In the genomic region with DNA sequence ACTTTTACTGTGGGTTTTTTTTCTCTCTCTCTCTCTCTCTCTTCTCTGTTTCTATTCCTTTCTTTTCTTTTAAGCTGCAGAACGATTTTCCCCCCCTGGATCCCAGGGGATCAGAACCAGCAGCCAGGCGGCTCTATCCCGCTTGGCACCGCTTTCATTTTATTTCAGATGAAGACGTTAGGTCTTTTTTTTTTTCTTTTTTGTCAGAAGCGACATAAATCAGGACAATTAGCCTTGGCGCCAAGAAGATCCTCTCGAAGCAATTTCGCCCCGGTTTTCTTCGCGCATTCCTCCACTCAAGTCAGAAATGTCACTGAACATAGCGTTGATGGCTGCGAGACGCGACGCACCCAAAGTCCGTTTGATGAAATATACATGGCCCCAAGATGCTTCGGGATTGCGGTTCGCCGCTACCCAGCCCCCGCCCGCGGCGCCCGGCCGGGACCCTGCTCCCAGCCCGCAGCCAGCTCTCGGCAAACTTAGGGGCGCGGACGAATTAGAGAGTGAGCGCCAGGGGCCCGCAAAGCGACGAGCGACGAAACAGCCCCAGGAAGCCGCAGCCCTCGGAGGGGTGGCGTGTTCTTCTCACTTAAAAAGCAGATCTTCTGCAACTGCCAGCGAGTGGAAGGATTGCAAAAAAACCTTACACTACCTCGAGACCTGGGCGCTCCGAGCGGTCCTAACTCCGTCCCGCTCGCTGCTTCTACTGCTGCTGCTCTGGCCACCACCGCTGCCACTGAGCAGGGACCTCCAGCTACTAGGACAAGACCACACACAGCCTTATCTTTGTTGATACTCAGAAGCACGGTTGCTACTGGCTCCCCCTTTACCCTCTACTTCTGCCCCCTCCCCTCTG, we compare ENCODE assay signal across 8 mouse cellular contexts. TPM values are rescaled to one million over a fixed set of nuclear protein-coding genes. Genes with fewer than 3 reads are reported as not detected.
DNase-seq lines count a peak whose midpoint lies in the region; ATAC-seq lines count a peak whose summit lies in the region.

TSS of gene Ntng1 (minus strand) at position 806 of the 856 bp plus-strand sequence.

- H3K27ac ChIP-seq in heart, embryonic 10.5 days, result peak within 1 kb of the TSS; percentile 49
- peak within 1 kb of the TSS; percentile 74 for H3K27ac ChIP-seq in embryonic facial prominence, embryonic 10.5 days (replicated peaks)
- peak within 1 kb of the TSS; percentile 89 for H3K27ac ChIP-seq in midbrain, embryonic 15.5 days

- no peaks in the 10 kb centered on the region for H3K4me1 ChIP-seq in heart, embryonic 10.5 days
- peaks cover 12% of the 10 kb centered on the region for H3K4me1 ChIP-seq in embryonic facial prominence, embryonic 10.5 days
- peaks cover 9% of the 10 kb centered on the region; the same call in 1 of the 2 replicates for H3K4me1 ChIP-seq in midbrain, embryonic 15.5 days

- DNase-seq in heart, embryonic 10.5 days (ENCODE audit: low spot score), result no peak
- DNase-seq in heart, postnatal 25 days (ENCODE audit: low spot score), result no peak
- peak; percentile 42 for DNase-seq in Muller cell, postnatal 12 days (ENCODE audit: inconsistent ontology term)
- peak; percentile 67 for DNase-seq in embryonic facial prominence, embryonic 10.5 days (ENCODE audit: low spot score)
- DNase-seq in left cerebral cortex, postnatal 14 days (ENCODE audit: low spot score in 2 of 2), result peak; percentile 18 to 43

- peaks cover 21% of the 10 kb centered on the region for H3K27me3 ChIP-seq in heart, embryonic 10.5 days (ENCODE audit: insufficient read depth, poor library complexity, severe bottlenecking)
- peaks cover 35% of the 10 kb centered on the region for H3K27me3 ChIP-seq in embryonic facial prominence, embryonic 10.5 days (replicated peaks; ENCODE audit: low read depth, poor library complexity, severe bottlenecking)
- H3K27me3 ChIP-seq in midbrain, embryonic 15.5 days (replicated peaks), result no peaks in the 10 kb centered on the region

- no peaks in the 10 kb centered on the region for H3K36me3 ChIP-seq in heart, embryonic 10.5 days
- H3K36me3 ChIP-seq in embryonic facial prominence, embryonic 10.5 days (replicated peaks), result no peaks in the 10 kb centered on the region
- H3K36me3 ChIP-seq in midbrain, embryonic 15.5 days (replicated peaks), result no peaks in the 10 kb centered on the region

- intact Hi-C loops in heart, postnatal 25 days (cut with DNase I), result no loop called here
- intact Hi-C loops in left cerebral cortex, postnatal 14 days (cut with DNase I), result loop anchor here (2.0 to 10.0 kb wide), 3 partner anchors 107 to 616 kb away; partner anchors contain the start of gene Prmt6

- H3K9me3 ChIP-seq in heart, embryonic 10.5 days, result no peaks in the 10 kb centered on the region
- H3K9me3 ChIP-seq in embryonic facial prominence, embryonic 10.5 days, result no peaks in the 10 kb centered on the region
- no peaks in the 10 kb centered on the region for H3K9me3 ChIP-seq in midbrain, embryonic 15.5 days

- peak within 1 kb of the TSS; percentile 80 for H3K9ac ChIP-seq in midbrain, embryonic 15.5 days

- peak; percentile 64 to 65 for ATAC-seq in hematopoietic stem cell, adult 5-6 weeks (replicated peaks in 1 of 2; ENCODE audit: insufficient read depth in 1 of 2, low FRiP score in 2 of 2, low TSS enrichment in 1 of 2, low read depth in 1 of 2, poor library complexity in 2 of 2, severe bottlenecking in 2 of 2)
- peak; percentile 59 for ATAC-seq in midbrain, embryonic 15.5 days (replicated peaks)
- no peak for ATAC-seq in inflammation-experienced regulatory T-cells, adult 6 months

- peak within 1 kb of the TSS; percentile 75 for H3K4me3 ChIP-seq in heart, embryonic 10.5 days
- H3K4me3 ChIP-seq in embryonic facial prominence, embryonic 10.5 days, result peak within 1 kb of the TSS; percentile 77
- H3K4me3 ChIP-seq in midbrain, embryonic 15.5 days, result peak within 1 kb of the TSS; percentile 66

- under 1% methylated on average over 52 of the region's 52 CpGs for WGBS in heart, embryonic 10.5 days
- under 1% methylated on average over 52 of the region's 52 CpGs for WGBS in embryonic facial prominence, embryonic 10.5 days
- under 1% methylated on average over 52 of the region's 52 CpGs for WGBS in midbrain, embryonic 15.5 days

- peak within 1 kb of the TSS; percentile 88 for H3K4me2 ChIP-seq in midbrain, embryonic 15.5 days

RNA-seq across cellular contexts. Expression of gene Ntng1, which starts in this region (rescaled TPM):
- polyA plus RNA-seq in heart, embryonic 10.5 days (2016; fragmentation: Nextera tagmentation; extraction: Ambion mirVana), result 0.43 and 1.9 TPM in 2 replicates
- under 1 TPM in 1 of 2 experiments, not detected in 1; 0.11 TPM for total RNA-seq in heart, postnatal 25 days (2021)
- 3.6 and 4.8 TPM in 2 replicates for polyA plus RNA-seq in embryonic facial prominence, embryonic 10.5 days (2016; fragmentation: Nextera tagmentation; extraction: Ambion mirVana)
- total RNA-seq in hematopoietic stem cell, adult 5-6 weeks (2017), result not detected in 2 replicates
- total RNA-seq in left cerebral cortex, postnatal 14 days (2021), result 10 to 100 TPM; 21.6 to 29.4 TPM
- 37.5 and 48.9 TPM in 2 replicates for polyA plus RNA-seq in midbrain, embryonic 15.5 days (2015; fragmentation: Nextera tagmentation; extraction: Ambion mirVana)
- under 1 TPM in 1 of 3 experiments, not detected in 2; 0.16 TPM for polyA plus RNA-seq in inflammation-experienced regulatory T-cells, adult 6 months (2017; shearing (Covaris generic))

Comparison
In these comparisons a context has a peak if more than half of its experiments do, and no peak if none do; other contexts are left out.
1. RNA of gene Ntng1 (total RNA-seq): 21.6 to 29.4 TPM in left cerebral cortex, postnatal 14 days; 0.11 TPM in heart, postnatal 25 days and not detected in hematopoietic stem cell, adult 5-6 weeks; every median in the first group is over 10 times any median in the second.
2. Peak in ATAC-seq in hematopoietic stem cell, adult 5-6 weeks; RNA of the gene not detected or under 1 TPM.
3. DNase-seq: peak in Muller cell, postnatal 12 days (single experiment), embryonic facial prominence, embryonic 10.5 days (single experiment) and left cerebral cortex, postnatal 14 days (2 of 2); none in heart, embryonic 10.5 days (single experiment) and heart, postnatal 25 days (single experiment).
4. Peak in every context shown above with its lines, with median percentiles within 50 percentile points of each other: H3K27ac ChIP-seq and H3K4me3 ChIP-seq.